Mouse (Mus musculus) mouse trophoblast stem cell (cell line): ENCODE data around the gene Eif2ak2.

Source experiments
- in situ Hi-C, 2 experiments: fragments of 300-500 bp; cut with MseI, MboI; formaldehyde crosslinking; loops; 2 replicates in 1 of 2; 3 replicates in 1 of 2; pipeline ENCODE4 v1.15.1; 2025

The Eif2ak2 gene

GRCm38 (mm10) chr17:78882401-78883112 lies at the start of gene Eif2ak2:
TSS of gene Eif2ak2 (minus strand) at chr17:78882573.
- in situ Hi-C loops, result no loop called here

GRCm38 (mm10) chr17:78917696-78918095 lies 35.3 kb upstream of the Eif2ak2 start:
- in situ Hi-C loops, result no loop called here

DNA sequence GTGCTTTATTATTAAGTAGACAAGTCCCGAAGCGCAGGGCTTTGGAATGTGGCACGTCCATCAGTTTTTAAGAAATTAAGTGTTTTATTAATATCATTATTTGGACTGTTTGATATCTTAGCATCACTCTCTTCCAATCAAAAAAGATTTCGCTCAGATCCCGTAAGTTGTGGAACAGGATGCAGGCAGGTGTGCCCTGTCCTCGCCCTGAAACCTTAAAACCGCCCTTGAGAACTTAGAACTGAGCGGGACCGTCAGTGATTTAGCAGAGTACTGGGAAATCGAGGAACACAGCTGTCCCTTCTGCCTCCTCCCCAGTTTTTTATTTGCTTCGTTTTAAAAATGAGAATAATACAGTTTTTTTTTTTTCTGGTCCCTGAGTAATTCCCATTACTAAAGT lies 34.5 kb upstream of the Eif2ak2 start:
- in situ Hi-C loops, result no loop called here

- in situ Hi-C loops, result no loop called here
These were observed 34.0 kb upstream of the Eif2ak2 start, which contains the start of gene Cebpzos for GRCm38 (mm10) chr17:78916369-78916813. TSS of gene Cebpzos (plus strand) at chr17:78916500.

GRCm38 (mm10) chr17:78915772-78916171 lies 33.4 kb upstream of the Eif2ak2 start:
- in situ Hi-C loops, result no loop called here

DNA sequence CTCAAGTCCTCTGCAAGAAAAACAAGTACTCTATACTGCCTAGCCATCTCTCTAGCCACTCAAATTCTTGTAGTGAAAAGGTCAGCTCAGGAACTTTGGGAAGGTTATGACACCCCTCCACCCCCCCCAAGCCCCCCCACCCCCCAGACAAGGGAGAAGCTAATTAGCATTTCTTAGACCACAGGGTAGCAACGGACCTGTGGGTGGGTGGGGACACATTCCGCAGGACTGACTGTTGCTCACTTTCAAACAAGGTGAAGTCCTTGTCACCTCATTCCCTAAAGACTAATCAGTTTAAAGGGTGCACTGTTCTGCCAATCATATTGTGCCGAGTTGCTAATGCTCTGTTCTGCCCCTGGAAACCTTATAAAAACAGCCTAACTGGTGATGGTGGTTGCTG lies 31.5 kb upstream of the Eif2ak2 start:
- in situ Hi-C loops, result no loop called here

DNA sequence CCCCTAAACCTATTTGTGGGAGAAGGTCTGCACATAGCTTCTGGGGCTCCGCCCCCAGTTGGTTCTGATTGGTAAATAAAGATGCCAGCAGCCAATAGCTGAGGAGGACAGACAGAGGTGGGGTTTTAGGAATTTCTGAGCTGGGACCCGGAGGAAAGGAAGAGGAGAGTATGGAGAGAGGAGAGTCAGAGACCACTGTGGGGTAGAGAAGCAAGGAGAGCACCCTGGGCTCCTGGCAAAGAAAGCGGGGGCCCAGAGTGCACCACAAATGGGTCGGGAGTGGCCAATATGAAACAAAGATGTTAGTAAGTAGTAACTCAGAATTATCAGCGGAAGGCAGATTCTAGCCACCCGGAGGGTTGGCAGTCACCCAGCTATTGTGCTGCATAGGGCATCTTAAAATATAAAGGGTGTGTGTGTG lies 30.5 kb upstream of the Eif2ak2 start:
- in situ Hi-C loops, result no loop called here

GRCm38 (mm10) chr17:78909374-78909773 lies 27.0 kb upstream of the Eif2ak2 start:
- in situ Hi-C loops, result no loop called here

GRCm38 (mm10) chr17:78906892-78907291 lies 24.5 kb upstream of the Eif2ak2 start, which contains the start of gene Sult6b1:
TSS of gene Sult6b1 (minus strand) at chr17:78906992.
- in situ Hi-C loops, result no loop called here

DNA sequence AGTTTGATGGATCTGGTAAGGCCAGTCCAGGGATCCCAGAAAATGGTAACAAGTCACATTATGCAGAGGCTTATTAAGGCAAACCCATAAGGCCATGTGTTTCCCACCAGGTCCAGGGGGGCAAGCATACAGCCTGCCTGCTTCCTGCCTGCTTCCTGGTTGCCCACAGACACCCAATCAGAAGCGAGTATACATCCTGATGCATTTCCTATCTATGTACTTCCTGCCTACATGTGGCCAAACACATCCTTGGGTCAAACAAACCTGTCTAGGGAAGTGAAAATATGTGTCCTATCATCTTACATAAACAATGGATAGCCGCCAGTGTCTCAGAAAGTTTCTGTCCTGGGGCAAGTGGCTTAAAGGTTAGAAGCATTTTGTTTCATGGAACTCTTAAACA lies 20.8 kb upstream of the Eif2ak2 start:
- in situ Hi-C loops, result no loop called here

DNA sequence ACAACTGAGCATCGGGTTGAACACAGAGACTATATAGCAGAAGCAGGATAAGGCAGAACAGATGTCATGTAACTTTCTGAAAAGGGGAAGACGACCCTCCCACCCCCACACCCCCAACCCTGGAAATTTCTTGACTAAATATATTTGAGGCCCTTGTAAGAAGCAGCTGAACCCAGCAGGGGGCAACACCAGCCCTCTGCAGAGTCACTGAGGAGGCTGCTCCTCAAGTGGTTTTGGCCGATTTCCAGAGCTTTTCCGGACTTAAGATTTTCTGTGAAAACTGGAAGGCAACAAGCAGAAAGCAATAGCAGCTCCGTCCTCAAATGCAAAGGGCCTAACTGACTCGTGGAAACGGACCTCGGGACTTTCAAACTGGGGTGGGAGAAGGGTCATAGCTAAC lies 13.0 kb upstream of the Eif2ak2 start:
- in situ Hi-C loops, result no loop called here

GRCm38 (mm10) chr17:78894991-78895390 lies 12.6 kb upstream of the Eif2ak2 start:
- in situ Hi-C loops, result no loop called here

- in situ Hi-C loops, result no loop called here
These were observed 8.6 kb upstream of the Eif2ak2 start for GRCm38 (mm10) chr17:78891020-78891419.

DNA sequence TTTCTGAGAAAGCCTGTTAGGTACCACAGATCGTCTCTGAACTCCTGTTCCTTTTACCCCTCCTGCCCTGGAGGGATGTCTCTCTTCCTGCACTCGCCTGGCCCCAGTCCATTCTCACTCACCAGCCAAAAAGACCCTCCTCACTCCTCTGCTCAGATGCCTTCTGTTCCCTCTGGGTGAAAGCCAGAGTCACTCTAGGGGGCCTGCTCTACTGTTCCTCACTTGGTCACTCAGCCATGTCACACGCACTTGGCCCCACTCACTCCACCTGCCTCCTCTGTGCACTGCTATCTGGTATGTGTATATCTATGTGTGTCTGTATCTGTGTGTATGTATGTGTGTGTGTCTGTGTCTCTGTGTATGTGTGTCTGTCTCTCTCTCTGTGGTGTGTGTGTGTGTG lies 6.8 kb upstream of the Eif2ak2 start:
- in situ Hi-C loops, result no loop called here

DNA sequence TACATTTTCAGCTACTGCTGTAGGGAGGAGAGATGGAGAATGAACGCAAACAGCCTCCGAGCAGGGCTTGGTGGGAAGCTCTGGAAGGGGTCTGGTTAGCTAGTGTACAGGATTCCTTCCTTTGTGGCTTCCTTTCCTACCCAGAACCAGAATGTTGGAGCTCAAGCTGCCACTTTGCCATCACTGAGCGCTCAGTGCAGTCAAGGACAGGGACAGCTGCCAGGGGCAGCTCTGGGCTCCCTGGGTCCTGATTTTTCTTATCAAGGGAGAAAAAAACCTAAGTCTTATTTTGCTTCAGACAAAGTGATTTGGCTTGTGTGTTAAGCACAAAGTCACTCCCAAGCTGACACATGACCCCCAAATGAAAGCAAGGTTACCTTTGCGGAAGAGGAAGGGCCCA lies 6.2 kb upstream of the Eif2ak2 start:
- in situ Hi-C loops, result no loop called here

DNA sequence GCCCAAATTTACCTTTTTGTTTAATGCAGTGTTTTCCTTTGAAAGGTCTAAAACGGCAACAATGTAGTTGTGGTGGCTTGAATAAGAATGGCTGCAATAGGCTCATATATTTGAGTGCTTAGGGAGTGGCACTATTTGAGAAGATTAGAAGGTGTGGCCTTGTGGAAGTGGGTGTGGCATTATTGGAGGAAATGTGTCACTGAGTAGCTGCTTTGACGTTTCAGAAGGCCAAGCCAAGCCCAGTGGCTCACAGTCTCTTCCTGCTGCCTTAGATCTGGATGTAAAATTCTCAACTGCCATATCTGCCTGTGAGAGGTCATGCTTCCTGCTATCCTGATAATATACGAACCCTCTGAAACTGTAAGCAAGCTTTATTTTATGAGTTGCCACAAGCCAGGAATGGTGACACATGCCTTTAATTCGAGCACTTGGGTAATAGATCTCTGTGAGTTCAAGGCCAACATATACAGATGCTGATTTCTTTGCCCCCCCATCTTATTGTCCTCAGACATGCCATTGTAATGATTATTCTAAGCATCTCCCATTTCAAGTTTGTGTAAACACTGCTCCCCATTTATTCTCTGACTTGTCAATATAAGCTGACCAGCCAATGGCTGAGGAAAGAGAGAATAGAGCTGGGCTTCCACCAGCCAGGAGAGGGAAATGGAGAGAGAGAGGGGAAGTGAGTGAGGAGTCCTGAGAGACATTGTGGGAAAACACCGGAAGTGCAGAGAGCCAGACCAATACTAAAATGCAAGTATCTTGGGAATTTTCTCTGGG lies 3.1 kb upstream of the Eif2ak2 start:
- in situ Hi-C loops, result no loop called here

DNA sequence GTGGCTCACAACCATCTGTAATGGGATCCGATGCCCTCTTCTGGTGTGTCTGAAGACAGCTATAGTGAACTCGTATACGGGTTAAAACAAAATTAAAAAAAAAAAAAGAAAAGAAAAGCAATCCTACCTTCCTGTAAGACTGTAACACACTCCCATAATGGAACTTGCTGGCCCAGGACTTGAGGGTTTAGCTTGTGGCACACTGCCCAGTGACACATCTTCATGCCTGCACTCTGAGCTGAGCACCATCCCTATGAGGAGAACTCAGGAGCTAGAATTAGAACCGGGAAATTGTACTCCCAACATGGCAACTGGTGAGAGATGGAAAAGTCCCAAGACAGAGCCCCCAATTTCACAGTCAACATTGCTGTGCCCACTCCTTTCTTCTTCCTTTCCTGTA lies 918 bp upstream of the Eif2ak2 start:
- in situ Hi-C loops, result no loop called here

DNA sequence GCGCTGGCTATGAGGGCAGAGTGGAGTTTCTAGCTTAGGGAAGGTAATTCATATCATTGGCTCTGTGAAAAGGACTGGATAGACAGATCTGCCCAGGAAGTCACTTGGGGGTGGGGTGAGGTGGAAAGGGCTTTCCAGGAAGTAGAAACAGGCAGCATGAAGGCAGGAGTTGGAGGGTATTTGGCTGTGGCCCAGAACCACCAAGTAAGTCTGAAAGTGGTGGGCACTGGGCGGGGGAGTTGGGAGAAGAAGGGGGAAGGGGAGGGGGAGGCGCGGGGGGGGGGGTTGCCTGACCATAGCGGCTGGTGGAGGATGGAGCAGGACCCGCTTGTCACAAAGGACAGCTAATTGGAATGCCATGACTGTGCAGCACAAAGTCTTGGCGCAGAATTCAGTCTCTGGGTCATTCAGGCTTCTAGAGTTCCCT lies 482 bp downstream of the Eif2ak2 start:
- in situ Hi-C loops, result no loop called here

- in situ Hi-C loops, result no loop called here
These were observed 8.5 kb downstream of the Eif2ak2 start for GRCm38 (mm10) chr17:78873886-78874285.

- in situ Hi-C loops, result no loop called here
These were observed 26.1 kb downstream of the Eif2ak2 start for GRCm38 (mm10) chr17:78856243-78856642.

- in situ Hi-C loops, result no loop called here
These were observed 40.0 kb downstream of the Eif2ak2 start for GRCm38 (mm10) chr17:78842271-78842928.

DNA sequence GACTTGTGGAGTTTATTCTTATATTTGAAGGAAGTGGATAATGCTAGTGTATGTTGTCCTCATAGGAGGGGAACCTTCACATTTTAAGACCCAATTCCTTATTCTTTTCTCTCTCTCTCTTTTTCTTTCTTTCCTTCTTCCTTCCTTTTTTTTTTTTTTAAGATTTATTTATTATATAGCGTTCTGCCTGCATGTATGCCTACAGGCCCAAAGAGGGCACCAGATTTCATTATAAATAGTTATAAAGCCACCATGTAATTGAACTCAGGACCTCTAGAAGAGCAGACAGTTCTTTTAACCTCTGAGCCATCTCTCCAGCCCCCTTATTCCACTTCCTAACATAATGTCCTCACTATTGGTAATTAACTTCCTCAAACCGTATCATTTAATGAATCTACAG lies 46.3 kb downstream of the Eif2ak2 start:
- in situ Hi-C loops, result no loop called here
